Mouse (Mus musculus): Measurements from ENCODE around the gene Fbxw8.

Gene Fbxw8

GRCm38 (mm10) chr5:118156976-118157375, 1.7 kb upstream of the Fbxw8 start:
- no peak for DNase-seq (ENCODE audit: low read depth, low spot score)

- no peak for DNase-seq (ENCODE audit: low read depth, low spot score)
These were observed 292 bp upstream of the Fbxw8 start for GRCm38 (mm10) chr5:118155565-118155947.

- DNase-seq (ENCODE audit: low read depth, low spot score), result no peak
These were observed 5.6 kb downstream of the Fbxw8 start for GRCm38 (mm10) chr5:118149711-118150110.

- DNase-seq (ENCODE audit: low read depth, low spot score), result no peak
These were observed 8.0 kb downstream of the Fbxw8 start for GRCm38 (mm10) chr5:118147264-118147663.

GRCm38 (mm10) chr5:118145999-118146679, 9.1 kb downstream of the Fbxw8 start:
- no peak for DNase-seq (ENCODE audit: low read depth, low spot score)

- DNase-seq (ENCODE audit: low read depth, low spot score), result no peak
These were observed 9.8 kb downstream of the Fbxw8 start for GRCm38 (mm10) chr5:118145458-118145857.

- no peak for DNase-seq (ENCODE audit: low read depth, low spot score)
These were observed 10.5 kb downstream of the Fbxw8 start for GRCm38 (mm10) chr5:118144770-118145169.

GRCm38 (mm10) chr5:118144327-118144726, 10.9 kb downstream of the Fbxw8 start:
- no peak for DNase-seq (ENCODE audit: low read depth, low spot score)

- no peak for DNase-seq (ENCODE audit: low read depth, low spot score)
These were observed 11.8 kb downstream of the Fbxw8 start for GRCm38 (mm10) chr5:118143211-118144026.

GRCm38 (mm10) chr5:118142471-118142870, 12.8 kb downstream of the Fbxw8 start:
- no peak for DNase-seq (ENCODE audit: low read depth, low spot score)

- DNase-seq (ENCODE audit: low read depth, low spot score), result no peak
These were observed 15.6 kb downstream of the Fbxw8 start for GRCm38 (mm10) chr5:118139630-118140029.

- no peak for DNase-seq (ENCODE audit: low read depth, low spot score)
These were observed 18.9 kb downstream of the Fbxw8 start for GRCm38 (mm10) chr5:118136391-118136790.

GRCm38 (mm10) chr5:118128651-118129050, 26.6 kb downstream of the Fbxw8 start:
- DNase-seq (ENCODE audit: low read depth, low spot score), result no peak

GRCm38 (mm10) chr5:118128208-118128607, 27.1 kb downstream of the Fbxw8 start:
- DNase-seq (ENCODE audit: low read depth, low spot score), result no peak

GRCm38 (mm10) chr5:118126671-118127070, 28.6 kb downstream of the Fbxw8 start:
- no peak for DNase-seq (ENCODE audit: low read depth, low spot score)

GRCm38 (mm10) chr5:118123096-118123495, 32.2 kb downstream of the Fbxw8 start:
- DNase-seq (ENCODE audit: low read depth, low spot score), result no peak

GRCm38 (mm10) chr5:118121928-118122327, 33.3 kb downstream of the Fbxw8 start:
- no peak for DNase-seq (ENCODE audit: low read depth, low spot score)

GRCm38 (mm10) chr5:118120670-118121069, 34.6 kb downstream of the Fbxw8 start:
- no peak for DNase-seq (ENCODE audit: low read depth, low spot score)

GRCm38 (mm10) chr5:118118922-118119321, 36.3 kb downstream of the Fbxw8 start:
- DNase-seq (ENCODE audit: low read depth, low spot score), result no peak

- DNase-seq (ENCODE audit: low read depth, low spot score), result no peak
These were observed 36.9 kb downstream of the Fbxw8 start for GRCm38 (mm10) chr5:118118351-118118750.

GRCm38 (mm10) chr5:118113617-118114016, 41.6 kb downstream of the Fbxw8 start:
- DNase-seq (ENCODE audit: low read depth, low spot score), result no peak

- no peak for DNase-seq (ENCODE audit: low read depth, low spot score)
These were observed 42.2 kb downstream of the Fbxw8 start for GRCm38 (mm10) chr5:118113043-118113442.
